In genomic region chr6:119543803-119544517, GRCm38 (mm10) we compare ENCODE assay signal across 8 mouse cellular contexts. TPM values are rescaled to one million over a fixed set of nuclear protein-coding genes. Genes with fewer than 3 reads are reported as not detected.
DNase-seq lines count a peak whose midpoint lies in the region; ATAC-seq and TF ChIP-seq lines count a peak whose summit lies in the region.

Gene Wnt5b, minus strand, starts transcription at chr6:119544347.

- no peak for DNase-seq in cerebellum, adult 11 months
- no peak for DNase-seq in spleen, adult 2 months (ENCODE audit: low read depth in 1 of 2, low spot score in 2 of 2)
- no peak for DNase-seq in spleen, postnatal 14 days (ENCODE audit: low spot score in 2 of 2)
- peak; percentile 43 to 51 for DNase-seq in heart, postnatal 14 days
- DNase-seq in liver, embryonic 14.5 days (ENCODE audit: low read depth in 3 of 3, low spot score in 3 of 3), result no peak
- DNase-seq in retina, postnatal 1 day, result peak; percentile 62
- no peak for DNase-seq in layer of hippocampus, adult 11-12 months (ENCODE audit: low spot score)

- peak within 1 kb of the TSS; percentile 47; the same call in 1 of the 2 replicates for H3K4me3 ChIP-seq in spleen, adult 2 months (ENCODE audit: extremely low read depth, insufficient read depth, insufficient read length)
- peak within 1 kb of the TSS; percentile 34 to 46 for H3K4me3 ChIP-seq in liver, embryonic 14.5 days (ENCODE audit: insufficient read depth in 1 of 2, low read depth in 2 of 2, low read length in 2 of 2)

- TF ChIP-seq POLR2A in spleen, adult 2 months (IDR thresholded peaks at IDR 0.05; ENCODE audit: low read depth, low read length), result no peak

- no peak for TF ChIP-seq EP300 in liver, embryonic 14.5 days (IDR thresholded peaks at IDR 0.05; ENCODE audit: low read depth)

- no peak for TF ChIP-seq CTCF in spleen, adult 2 months (IDR thresholded peaks at IDR 0.05; ENCODE audit: extremely low read depth, insufficient read depth, insufficient read length, insufficient replicate concordance)
- no peak for TF ChIP-seq CTCF in liver, embryonic 14.5 days (IDR thresholded peaks at IDR 0.05; ENCODE audit: low read depth)

- H3K9ac ChIP-seq in liver, embryonic 14.5 days (replicated peaks), result no peak within 1 kb of the TSS

- peaks cover 4% of the 10 kb centered on the region; the same call in 1 of the 2 replicates for H3K4me1 ChIP-seq in spleen, adult 2 months (ENCODE audit: control insufficient read depth, insufficient read depth, insufficient read length)
- no peaks in the 10 kb centered on the region for H3K4me1 ChIP-seq in liver, embryonic 14.5 days (replicated peaks; ENCODE audit: control insufficient read depth in 2 of 2, insufficient read depth in 2 of 2, low read length in 1 of 2)

- intact Hi-C loops in heart, postnatal 14 days (cut with DNase I), result loop anchor here (5.0 kb wide), 1 partner anchor 52 kb away; no protein-coding TSS in a partner anchor

- ATAC-seq in cerebellum, adult (ENCODE audit: insufficient number of reproducible peaks, low FRiP score, low TSS enrichment), result peak; percentile 36; the same call in 1 of the 2 replicates
- no peak for ATAC-seq in liver, embryonic 14.5 days (ENCODE audit: insufficient read depth)

- no peaks in the 10 kb centered on the region for H3K9me3 ChIP-seq in liver, embryonic 14.5 days (ENCODE audit: control insufficient read depth, low read length)

- H3K4me2 ChIP-seq in liver, embryonic 14.5 days (ENCODE audit: low read depth), result peak within 1 kb of the TSS; percentile 62

- no peaks in the 10 kb centered on the region for H3K36me3 ChIP-seq in spleen, adult 2 months (ENCODE audit: control insufficient read depth, insufficient read depth, low read length)
- no peaks in the 10 kb centered on the region for H3K36me3 ChIP-seq in liver, embryonic 14.5 days (replicated peaks; ENCODE audit: control insufficient read depth, insufficient read depth, low read depth)

- peaks cover 11% of the 10 kb centered on the region for H3K27me3 ChIP-seq in spleen, adult 2 months (ENCODE audit: control insufficient read depth, insufficient read depth, low read length)
- peaks cover 38% of the 10 kb centered on the region for H3K27me3 ChIP-seq in liver, embryonic 14.5 days (ENCODE audit: control insufficient read depth, insufficient read depth, low read length)

- under 1% methylated on average over 99 of the region's 120 CpGs for WGBS in spleen, adult 2 months
- under 1% methylated on average over 96 of the region's 120 CpGs for WGBS in liver, embryonic 14.5 days (ENCODE audit: insufficient replicate concordance)

- H3K27ac ChIP-seq in spleen, adult 2 months (ENCODE audit: insufficient read depth, low read length), result no peak within 1 kb of the TSS
- H3K27ac ChIP-seq in liver, embryonic 14.5 days, result no peak within 1 kb of the TSS

RNA-seq across cellular contexts. Expression of gene Wnt5b, which starts in this region (rescaled TPM):
- 1.3 and 2.2 TPM in 2 replicates for polyA plus RNA-seq in spleen, adult 2 months (2012; rRNA removed)
- total RNA-seq in heart, postnatal 14 days (2021), result 1 to 10 TPM; 4.7 to 4.9 TPM
- 0.17 and 0.26 TPM in 2 replicates for polyA plus RNA-seq in liver, embryonic 14.5 days (2012; rRNA removed)
- 0.28 and 0.50 TPM in 2 replicates for polyA plus RNA-seq in liver, embryonic 14.5 days (2014; fragmentation: Nextera tagmentation; extraction: Ambion mirVana)

Comparison
In these comparisons a context has a peak if more than half of its experiments do, and no peak if none do; other contexts are left out.
1. DNase-seq: peak in heart, postnatal 14 days (2 of 2) and retina, postnatal 1 day (single experiment); none in cerebellum, adult 11 months (single experiment), spleen, adult 2 months (0 of 2), spleen, postnatal 14 days (0 of 2), liver, embryonic 14.5 days (0 of 3) and layer of hippocampus, adult 11-12 months (single experiment).